Mouse (Mus musculus) spleen, adult 2 months (tissue): ENCODE measurements around the gene Etl4.

Experiments used
- CTCF ChIP-seq: fragments of 200-500 bp; IDR thresholded peaks from 2 replicates; pipeline ENCODE4 v1.5.1; 2011; ENCODE audit warnings: mild to moderate bottlenecking, inconsistent platforms; ENCODE audit not compliant: insufficient read depth, insufficient read length, insufficient replicate concordance; ENCODE audit errors: extremely low read depth
- POLR2A ChIP-seq: fragments of 200-500 bp; IDR thresholded peaks from 2 replicates; pipeline ENCODE4 v1.6.1; 2011; ENCODE audit warnings: low read depth, low read length, inconsistent platforms

GRCm38 (mm10) chr2:20520099-20520475 is 610.5 kb downstream of the Etl4 start:
- no peak for TF ChIP-seq CTCF
- TF ChIP-seq POLR2A, result no peak
